8 mouse cellular contexts compared by ENCODE assay signal in the genomic region with DNA sequence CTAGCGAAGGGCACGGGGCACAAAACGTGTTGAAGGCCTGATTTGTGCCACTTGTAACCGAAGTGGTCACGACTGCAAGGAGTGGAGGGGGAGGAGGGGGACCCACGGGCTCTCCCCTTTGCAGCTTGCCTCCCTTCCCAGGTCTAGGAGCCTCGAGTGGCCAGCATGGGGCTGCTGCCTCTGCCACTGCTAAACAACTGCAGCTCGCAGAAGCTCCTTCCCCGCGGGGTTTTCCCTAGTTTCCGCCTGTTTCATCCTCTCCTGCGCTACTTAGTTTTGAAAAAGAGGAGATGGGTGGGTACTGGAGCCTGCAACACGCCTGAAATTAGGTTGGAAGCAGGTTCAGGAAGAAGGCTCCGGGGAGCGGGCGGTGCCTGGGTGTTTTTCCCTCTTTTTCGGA.
DNase-seq lines count a peak whose midpoint lies in the region; ATAC-seq and TF ChIP-seq lines count a peak whose summit lies in the region.

No protein-coding gene starts in this region.

- H3K27ac ChIP-seq in intestine, postnatal 0 days (ENCODE audit: low read depth, low read length) = no peak overlapping the region
- H3K27ac ChIP-seq in intestine, embryonic 15.5 days = no peak overlapping the region
- H3K27ac ChIP-seq in embryonic facial prominence, embryonic 12.5 days = no peak overlapping the region
- H3K27ac ChIP-seq in hindbrain, embryonic 11.5 days (ENCODE audit: low read depth, low read length) = no peak overlapping the region
- H3K27ac ChIP-seq in midbrain, postnatal 0 days (ENCODE audit: low read depth, low read length) = no peak overlapping the region

- peaks cover 69% of the 10 kb centered on the region for H3K27me3 ChIP-seq in intestine, postnatal 0 days (replicated peaks; ENCODE audit: control insufficient read depth, insufficient read depth, low read length)
- peaks cover 80% of the 10 kb centered on the region for H3K27me3 ChIP-seq in intestine, embryonic 15.5 days (replicated peaks)
- H3K27me3 ChIP-seq in embryonic facial prominence, embryonic 12.5 days = peaks cover 79% of the 10 kb centered on the region
- peaks cover 72% of the 10 kb centered on the region for H3K27me3 ChIP-seq in hindbrain, embryonic 11.5 days (ENCODE audit: control insufficient read depth, insufficient read depth, low read length)
- H3K27me3 ChIP-seq in midbrain, postnatal 0 days (ENCODE audit: insufficient read depth, low read length) = peaks cover 34% of the 10 kb centered on the region

- no peak overlapping the region for H3K4me2 ChIP-seq in intestine, postnatal 0 days (replicated peaks; ENCODE audit: low read depth)
- H3K4me2 ChIP-seq in intestine, embryonic 15.5 days (replicated peaks) = no peak overlapping the region
- peak overlapping the region; percentile 59 for H3K4me2 ChIP-seq in embryonic facial prominence, embryonic 12.5 days (replicated peaks)
- peak overlapping the region; percentile 65; the same call in 1 of the 2 replicates for H3K4me2 ChIP-seq in hindbrain, embryonic 11.5 days (replicated peaks; ENCODE audit: low read depth, low read length)
- peak overlapping the region; percentile 71 for H3K4me2 ChIP-seq in midbrain, postnatal 0 days (ENCODE audit: low read depth, low read length, poor library complexity, severe bottlenecking)

- no peak for TF ChIP-seq CTCF in intestine, postnatal 0 days (IDR thresholded peaks at IDR 0.05; ENCODE audit: low read depth)
- no peak for TF ChIP-seq CTCF in midbrain, postnatal 0 days (IDR thresholded peaks at IDR 0.05)

- H3K4me1 ChIP-seq in intestine, postnatal 0 days (replicated peaks; ENCODE audit: control insufficient read depth, insufficient read depth, low read length) = no peaks in the 10 kb centered on the region
- 0 out of 2 replicates have a peak, but pooled peaks cover 16% of the 10 kb centered on the region for H3K4me1 ChIP-seq in intestine, embryonic 15.5 days (replicated peaks)
- H3K4me1 ChIP-seq in embryonic facial prominence, embryonic 12.5 days = peaks cover 11% of the 10 kb centered on the region
- H3K4me1 ChIP-seq in hindbrain, embryonic 11.5 days (replicated peaks; ENCODE audit: control insufficient read depth, insufficient read depth, low read length) = peaks cover 8% of the 10 kb centered on the region
- peaks cover 16% of the 10 kb centered on the region; the same call in 1 of the 2 replicates for H3K4me1 ChIP-seq in midbrain, postnatal 0 days (ENCODE audit: insufficient read depth, low read length)

- peak overlapping the region; percentile 17; the same call in 1 of the 2 replicates for H3K4me3 ChIP-seq in intestine, postnatal 0 days (ENCODE audit: low read depth, low read length)
- no peak overlapping the region for H3K4me3 ChIP-seq in intestine, embryonic 15.5 days (replicated peaks)
- H3K4me3 ChIP-seq in embryonic facial prominence, embryonic 12.5 days = peak overlapping the region; percentile 34; the same call in 1 of the 2 replicates
- H3K4me3 ChIP-seq in hindbrain, embryonic 11.5 days (ENCODE audit: low read depth, low read length) = peak overlapping the region; percentile 29
- H3K4me3 ChIP-seq in midbrain, postnatal 0 days (ENCODE audit: low read depth, low read length) = peak overlapping the region; percentile 54

- WGBS in intestine, postnatal 0 days = 4% methylated on average over 17 of the region's 17 CpGs
- WGBS in intestine, embryonic 15.5 days = 3% methylated on average over 17 of the region's 17 CpGs
- WGBS in embryonic facial prominence, embryonic 12.5 days = under 1% methylated on average over 17 of the region's 17 CpGs
- WGBS in hindbrain, embryonic 11.5 days = 2% methylated on average over 17 of the region's 17 CpGs
- 1% methylated on average over 16 of the region's 17 CpGs for WGBS in midbrain, postnatal 0 days

- no peak overlapping the region for H3K9ac ChIP-seq in intestine, postnatal 0 days (ENCODE audit: low read depth, low read length)
- H3K9ac ChIP-seq in intestine, embryonic 15.5 days = no peak overlapping the region
- H3K9ac ChIP-seq in embryonic facial prominence, embryonic 12.5 days = no peak overlapping the region
- H3K9ac ChIP-seq in hindbrain, embryonic 11.5 days (ENCODE audit: low read depth, low read length) = no peak overlapping the region
- H3K9ac ChIP-seq in midbrain, postnatal 0 days (replicated peaks; ENCODE audit: low read length, poor library complexity, severe bottlenecking) = peak overlapping the region; percentile 26; the same call in 1 of the 2 replicates

- no peak for ATAC-seq in intestine, postnatal 0 days
- ATAC-seq in intestine, embryonic 15.5 days = no peak
- ATAC-seq in embryonic facial prominence, embryonic 12.5 days (ENCODE audit: insufficient number of reproducible peaks, insufficient read depth, low FRiP score, low TSS enrichment) = no peak
- ATAC-seq in hindbrain, embryonic 11.5 days (ENCODE audit: low FRiP score) = no peak
- ATAC-seq in midbrain, postnatal 0 days (ENCODE audit: low FRiP score) = no peak

- no peaks in the 10 kb centered on the region for H3K36me3 ChIP-seq in intestine, postnatal 0 days (ENCODE audit: control insufficient read depth, insufficient read depth)
- H3K36me3 ChIP-seq in intestine, embryonic 15.5 days = no peaks in the 10 kb centered on the region
- no peaks in the 10 kb centered on the region for H3K36me3 ChIP-seq in embryonic facial prominence, embryonic 12.5 days
- no peaks in the 10 kb centered on the region for H3K36me3 ChIP-seq in hindbrain, embryonic 11.5 days (ENCODE audit: control insufficient read depth, insufficient read depth, low read length)
- no peaks in the 10 kb centered on the region for H3K36me3 ChIP-seq in midbrain, postnatal 0 days (ENCODE audit: insufficient read depth, low read length)

- no peaks in the 10 kb centered on the region for H3K9me3 ChIP-seq in intestine, postnatal 0 days (ENCODE audit: control insufficient read depth)
- H3K9me3 ChIP-seq in intestine, embryonic 15.5 days = no peaks in the 10 kb centered on the region
- no peaks in the 10 kb centered on the region for H3K9me3 ChIP-seq in embryonic facial prominence, embryonic 12.5 days
- no peaks in the 10 kb centered on the region for H3K9me3 ChIP-seq in hindbrain, embryonic 11.5 days (ENCODE audit: control insufficient read depth, low read length)
- H3K9me3 ChIP-seq in midbrain, postnatal 0 days (ENCODE audit: low read length) = no peaks in the 10 kb centered on the region

- DNase-seq in hindbrain, embryonic 11.5 days (ENCODE audit: low spot score) = peak; percentile 45
- DNase-seq in midbrain, postnatal 0 days (ENCODE audit: low spot score) = peak; percentile 11
- no peak for DNase-seq in thymus, postnatal 10 days (ENCODE audit: low spot score in 2 of 2)
- no peak for DNase-seq in layer of hippocampus, adult 11-12 months (ENCODE audit: low spot score)
- DNase-seq in kidney, adult 9 months = no peak

Comparison
In these comparisons a context has a peak if more than half of its experiments do, and no peak if none do; other contexts are left out.
1. H3K4me2 ChIP-seq: peak in embryonic facial prominence, embryonic 12.5 days (single experiment), hindbrain, embryonic 11.5 days (single experiment) and midbrain, postnatal 0 days (single experiment); none in intestine, postnatal 0 days (single experiment) and intestine, embryonic 15.5 days (single experiment).
2. DNase-seq: peak in hindbrain, embryonic 11.5 days (single experiment) and midbrain, postnatal 0 days (single experiment); none in thymus, postnatal 10 days (0 of 2), layer of hippocampus, adult 11-12 months (single experiment) and kidney, adult 9 months (single experiment).